Mouse (Mus musculus) lung, adult 18-20 months (tissue): ENCODE measurements at regions not wholly inside any gene's neighbourhood (a gene's known extent, or its start where the extent isn't known, plus 50 kb on each side); places are given as distances from the start of the nearest gene placed in this dataset.

Experiments used
- DNase-seq, 2 experiments: peaks; one replicate each; pipeline ENCODE4 v3.0.0; 2022; ENCODE audit warnings: mixed read lengths in 2 of 2

GRCm38 (mm10) chr3:60417001-60417400, 55.6 kb upstream of the Mbnl1 start:
- no peak for DNase-seq

DNA sequence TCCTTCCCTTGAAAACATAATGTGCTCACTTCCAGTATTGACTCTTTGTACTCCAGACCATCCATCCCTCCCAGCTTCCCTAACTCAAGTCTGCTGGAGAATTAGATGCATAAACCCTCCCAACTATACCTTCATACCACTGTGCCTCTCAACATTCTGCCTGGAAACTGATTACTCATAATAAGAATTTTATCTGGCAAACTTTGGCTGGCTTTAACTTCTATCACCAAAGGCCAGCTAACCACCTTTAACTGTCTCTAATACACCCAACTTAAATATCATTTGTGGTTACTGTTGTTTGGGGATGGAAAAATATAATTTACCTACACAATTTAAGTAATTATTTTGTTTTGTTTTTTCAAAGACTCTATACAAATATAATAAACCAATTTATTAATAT, 54.0 kb upstream of the Mbnl1 start:
- DNase-seq, result no peak

DNA sequence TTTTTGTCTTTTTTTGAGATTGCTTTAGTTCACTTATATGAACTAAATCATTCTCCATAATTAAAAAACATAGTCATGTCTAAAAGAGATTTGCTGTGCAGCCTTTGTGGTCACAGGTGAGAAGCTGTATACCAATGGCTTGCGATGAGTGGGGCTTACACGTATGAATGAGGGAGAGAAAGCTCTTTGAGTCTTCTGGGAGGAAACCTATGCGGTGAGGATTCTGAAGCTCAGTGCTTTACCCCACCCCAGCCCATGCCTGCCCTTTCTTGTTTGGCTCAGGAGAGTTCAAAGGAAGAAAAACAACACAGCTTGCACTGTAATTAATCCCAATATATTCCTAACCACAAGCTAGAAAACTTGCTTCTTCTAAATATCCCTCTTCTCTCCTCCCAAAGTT, 53.4 kb upstream of the Mbnl1 start:
- DNase-seq, result no peak
